Mouse (Mus musculus) kidney, embryonic 14.5 days (tissue): ENCODE data around the gene Gm8298. TPM values are rescaled to one million over a fixed set of nuclear protein-coding genes. Genes with fewer than 3 reads are reported as not detected.
"Not testable (repeated sequence)": the region's sequence is repeated elsewhere in the genome, so short reads cannot be mapped to it uniquely, and the experiment has no call there.

Source experiments
- ATAC-seq: fragments of 200-750 bp; cut with Nextera tagmentation; 2 replicates; pipeline ENCODE4 v1.8.0; 2017; ENCODE audit warnings: moderate number of reproducible peaks, mild to moderate bottlenecking, moderate TSS enrichment, moderate library complexity; ENCODE audit not compliant: low FRiP score, low TSS enrichment
- H3K27ac ChIP-seq: fragments of 300-500 bp; sonication (generic); 2 replicates; pipeline ENCODE4 v1.5.1; 2014; ENCODE audit warnings: low read depth, mild to moderate bottlenecking, low read length, moderate library complexity, mixed read lengths
- H3K27me3 ChIP-seq: fragments of 300-500 bp; sonication (generic); 2 replicates; pipeline ENCODE4 v1.6.1; 2014; ENCODE audit warnings: mild to moderate bottlenecking, low read length; ENCODE audit not compliant: control insufficient read depth, insufficient read depth
- H3K36me3 ChIP-seq: fragments of 300-500 bp; sonication (generic); 2 replicates; pipeline ENCODE4 v1.6.1; 2014; ENCODE audit warnings: low read length, mixed read lengths; ENCODE audit not compliant: control insufficient read depth, insufficient read depth
- H3K4me1 ChIP-seq: fragments of 300-500 bp; sonication (generic); 2 replicates; pipeline ENCODE4 v1.6.1; 2014; ENCODE audit warnings: low read length, mixed read lengths; ENCODE audit not compliant: control insufficient read depth, insufficient read depth
- H3K4me2 ChIP-seq: fragments of 300-500 bp; sonication (generic); replicated peaks from 2 replicates; pipeline ENCODE4 v1.6.1; 2014; ENCODE audit warnings: low read depth, mild to moderate bottlenecking, low read length
- H3K4me3 ChIP-seq: fragments of 300-500 bp; sonication (generic); 2 replicates; pipeline ENCODE4 v1.5.1; 2014; ENCODE audit warnings: mild to moderate bottlenecking, low read length
- H3K9ac ChIP-seq: fragments of 300-500 bp; sonication (generic); 2 replicates; pipeline ENCODE4 v1.6.1; 2014; ENCODE audit warnings: low read depth, mild to moderate bottlenecking, low read length, moderate library complexity
- H3K9me3 ChIP-seq: fragments of 300-500 bp; sonication (generic); 2 replicates; pipeline ENCODE4 v1.6.1; 2016; ENCODE audit warnings: low read length; ENCODE audit not compliant: control insufficient read depth
- WGBS: fragments of 180-500 bp; shearing (Covaris S2); extraction: QIAGEN DNeasy Blood & Tissue Kit; methylation state at CpG from one replicate; pipeline ENCODE4 v1.1.7; 2014; 5-methylcytosine and 5-hydroxymethylcytosine counted together
- polyA plus RNA-seq: library from polyadenylated mRNA; unstranded; fragments of >200 nt; fragmentation: Nextera tagmentation; extraction: Ambion mirVana; gene quantifications from 2 replicates; pipeline ENCODE4 v1.2.1, GENCODE M21; 2014

The Gm8298 gene
- not detected in 2 replicates for polyA plus RNA-seq

- H3K4me3 ChIP-seq: no peak within 1 kb of the TSS
- H3K36me3 ChIP-seq: no peaks in the 10 kb centered on the region
- no peak within 1 kb of the TSS for H3K4me2 ChIP-seq
- no peak within 1 kb of the TSS for H3K9ac ChIP-seq
- H3K27me3 ChIP-seq: no peaks in the 10 kb centered on the region
- H3K9me3 ChIP-seq: no peaks in the 10 kb centered on the region
- H3K4me1 ChIP-seq: no peaks in the 10 kb centered on the region
- no peak within 1 kb of the TSS for H3K27ac ChIP-seq
- WGBS: 86% methylated on average over 2 of the region's 2 CpGs
- no peak for ATAC-seq
Measured at GRCm38 (mm10) chr3:59860751-59861150, at the start of gene Gm8298. Gene Gm8298, plus strand, starts transcription at chr3:59861051.

- Histone ChIP-seq H3K4me3 (no peak overlapping the region), H3K4me2 (no peak overlapping the region), H3K9ac (no peak overlapping the region), H3K4me1 (no peaks in the 10 kb centered on the region), H3K9me3 (no peaks in the 10 kb centered on the region), H3K36me3 (no peaks in the 10 kb centered on the region), H3K27me3 (no peaks in the 10 kb centered on the region), H3K27ac (no peak overlapping the region)
- ATAC-seq: no peak
Measured at GRCm38 (mm10) chr3:59813169-59813568, 47.7 kb upstream of the Gm8298 start.

DNA sequence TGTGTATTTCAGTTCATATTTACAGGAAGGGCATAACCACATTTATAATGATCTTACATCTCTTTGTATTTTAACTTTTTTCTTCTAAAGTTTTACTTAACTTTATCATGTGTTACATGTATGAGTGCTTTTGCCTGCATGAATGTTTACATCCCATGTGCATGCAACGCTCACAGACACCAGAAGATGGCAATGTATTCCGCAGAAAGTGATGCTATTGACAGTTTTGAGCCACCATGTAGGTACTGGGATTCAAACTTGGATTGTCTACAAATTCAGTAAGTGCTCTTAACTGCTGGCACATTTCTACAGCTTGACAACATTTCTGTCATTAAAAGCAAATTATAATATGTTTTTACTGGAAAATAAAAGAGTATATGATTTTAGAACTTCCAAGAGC, 9.9 kb downstream of the Gm8298 start:
- Histone ChIP-seq H3K4me1 (no peaks in the 10 kb centered on the region), H3K4me3 (no peak overlapping the region), H3K9ac (no peak overlapping the region), H3K4me2 (no peak overlapping the region), H3K27ac (no peak overlapping the region), H3K36me3 (no peaks in the 10 kb centered on the region), H3K27me3 (no peaks in the 10 kb centered on the region), H3K9me3 (no peaks in the 10 kb centered on the region)
- 25% methylated on average over 2 of the region's 2 CpGs for whole genome bisulfite sequencing
- ATAC-seq: no peak

DNA sequence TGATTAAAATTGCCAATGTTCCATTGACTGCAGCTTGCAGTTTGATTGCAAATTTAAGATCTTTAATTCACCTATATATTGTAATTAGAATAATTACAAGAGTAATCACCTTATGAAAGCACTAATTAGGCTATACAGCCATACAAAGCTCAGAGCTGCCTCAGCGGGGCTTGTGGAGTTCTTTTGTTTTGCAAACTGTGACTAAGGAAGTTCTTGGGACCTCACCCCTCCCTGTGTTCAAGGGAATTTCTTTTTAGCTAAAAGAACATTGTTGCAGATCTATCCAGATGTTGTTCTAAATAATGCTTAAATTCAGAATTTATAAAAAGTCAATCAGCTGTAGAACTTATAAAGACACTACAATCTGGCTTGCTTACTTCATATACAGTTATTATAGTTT, 16.8 kb downstream of the Gm8298 start:
- not testable (repeated sequence) for H3K27me3 ChIP-seq, H3K4me1 ChIP-seq, H3K9me3 ChIP-seq, ATAC-seq, H3K36me3 ChIP-seq, H3K4me2 ChIP-seq, H3K27ac ChIP-seq, H3K9ac ChIP-seq, H3K4me3 ChIP-seq
- 43% methylated on average over 1 of the region's 1 CpGs for WGBS

GRCm38 (mm10) chr3:59879801-59880554, 19.1 kb downstream of the Gm8298 start:
- not testable (repeated sequence) for H3K4me1 ChIP-seq, H3K9ac ChIP-seq, H3K9me3 ChIP-seq, H3K27me3 ChIP-seq, H3K4me2 ChIP-seq, H3K36me3 ChIP-seq, H3K27ac ChIP-seq, ATAC-seq, H3K4me3 ChIP-seq
- 80% methylated on average over 7 of the region's 7 CpGs for WGBS

GRCm38 (mm10) chr3:59893276-59893675, 32.4 kb downstream of the Gm8298 start:
- Histone ChIP-seq H3K36me3 (no peaks in the 10 kb centered on the region), H3K4me2 (no peak overlapping the region), H3K4me1 (no peaks in the 10 kb centered on the region), H3K4me3 (no peak overlapping the region), H3K27ac (no peak overlapping the region), H3K9ac (no peak overlapping the region), H3K9me3 (no peaks in the 10 kb centered on the region), H3K27me3 (no peaks in the 10 kb centered on the region)
- ATAC-seq: no peak
- WGBS: 75% methylated on average over 2 of the region's 2 CpGs

DNA sequence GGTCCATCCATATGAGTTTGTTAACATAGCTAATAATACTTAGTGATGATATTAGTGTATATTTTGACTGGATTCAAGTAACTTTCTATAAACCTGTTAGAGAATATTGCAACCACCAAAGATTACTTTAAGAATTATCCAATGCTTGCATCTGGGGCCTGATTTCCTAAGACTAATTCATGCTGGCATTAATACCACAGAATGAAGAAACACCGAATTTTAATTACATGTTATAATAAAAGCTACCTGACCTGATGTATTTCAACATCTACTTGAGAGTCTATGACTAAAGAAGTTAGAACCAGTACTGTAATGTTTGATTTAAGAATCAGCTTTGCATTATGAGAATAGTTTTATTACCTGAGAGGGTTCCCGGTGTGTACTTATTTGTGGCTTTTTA, 64.1 kb downstream of the Gm8298 start, which contains the start of gene C130079G13Rik:
TSS of gene C130079G13Rik (plus strand) at position 301 of the 400 bp plus-strand sequence.
- Histone ChIP-seq H3K36me3 (no peaks in the 10 kb centered on the region), H3K9me3 (no peaks in the 10 kb centered on the region), H3K4me3 (no peak within 1 kb of the TSS), H3K4me2 (no peak within 1 kb of the TSS), H3K9ac (no peak within 1 kb of the TSS), H3K4me1 (no peaks in the 10 kb centered on the region), H3K27ac (no peak within 1 kb of the TSS), H3K27me3 (no peaks in the 10 kb centered on the region)
- ATAC-seq: no peak
- WGBS: 96% methylated on average over 2 of the region's 2 CpGs

Other genes with a start within 250 kb of the Gm8298 start
- gene Gm5538, start 131.3 kb upstream of the Gm8298 start, polyA plus RNA-seq: not detected in 2 replicates
- gene C130079G13Rik, start 64.2 kb downstream of the Gm8298 start, polyA plus RNA-seq: not detected in 2 replicates
- not detected in 2 replicates for gene Aadacl2, start 145.7 kb downstream of the Gm8298 start, polyA plus RNA-seq
- 9.5 and 9.8 TPM in 2 replicates for gene Aadac, start 164.7 kb downstream of the Gm8298 start, polyA plus RNA-seq
- 1.4 and 1.8 TPM in 2 replicates for gene Sucnr1, start 220.8 kb downstream of the Gm8298 start, polyA plus RNA-seq